Mouse (Mus musculus) embryonic facial prominence, embryonic 11.5 days (tissue): ENCODE data around the gene Gemin8. TPM values are rescaled to one million over a fixed set of nuclear protein-coding genes. Genes with fewer than 3 reads are reported as not detected.

Experiments used
- ATAC-seq: fragments of 200-750 bp; cut with Nextera tagmentation; replicated peaks from 2 replicates; pipeline ENCODE4 v1.8.0; 2017; ENCODE audit warnings: low read depth; ENCODE audit not compliant: insufficient number of reproducible peaks, low FRiP score, low TSS enrichment
- DNase-seq: peaks from one replicate; pipeline ENCODE4 v3.0.0-alpha.2; 2015; ENCODE audit warnings: low spot score
- H3K27ac ChIP-seq: fragments of 300-500 bp; sonication (generic); replicated peaks from 2 replicates; pipeline ENCODE4 v1.5.1; 2014; ENCODE audit warnings: mild to moderate bottlenecking, low read depth, low read length, control low read depth
- H3K27me3 ChIP-seq: fragments of 300-500 bp; sonication (generic); 2 replicates; pipeline ENCODE4 v1.6.1; 2014; ENCODE audit warnings: mild to moderate bottlenecking, low read length, moderate library complexity, mixed read lengths; ENCODE audit not compliant: control insufficient read depth, insufficient read depth
- H3K36me3 ChIP-seq: fragments of 300-500 bp; sonication (generic); replicated peaks from 2 replicates; pipeline ENCODE4 v1.6.1; 2014; ENCODE audit warnings: low read depth, mild to moderate bottlenecking, low read length, moderate library complexity, mixed read lengths; ENCODE audit not compliant: control insufficient read depth, insufficient read depth
- H3K4me1 ChIP-seq: fragments of 300-500 bp; sonication (generic); 2 replicates; pipeline ENCODE4 v1.6.1; 2014; ENCODE audit warnings: low read length, mixed read lengths; ENCODE audit not compliant: control insufficient read depth, insufficient read depth
- H3K4me2 ChIP-seq: fragments of 300-500 bp; sonication (generic); 2 replicates; pipeline ENCODE4 v1.6.1; 2014; ENCODE audit warnings: low read depth, mild to moderate bottlenecking, control low read depth, low read length, moderate library complexity
- H3K4me3 ChIP-seq: fragments of 300-500 bp; sonication (generic); 2 replicates; pipeline ENCODE4 v1.5.1; 2014; ENCODE audit warnings: low read depth, low read length, control low read depth
- H3K9ac ChIP-seq: fragments of 300-500 bp; sonication (generic); replicated peaks from 2 replicates; pipeline ENCODE4 v1.6.1; 2014; ENCODE audit warnings: mild to moderate bottlenecking, control low read depth, low read length
- H3K9me3 ChIP-seq: fragments of 300-500 bp; sonication (generic); replicated peaks from 2 replicates; pipeline ENCODE4 v1.6.1; 2016; ENCODE audit warnings: mild to moderate bottlenecking, low read length, inconsistent platforms, mixed read lengths; ENCODE audit not compliant: control insufficient read depth
- WGBS: fragments of 180-500 bp; shearing (Covaris S2); extraction: QIAGEN DNeasy Blood & Tissue Kit; methylation state at CpG from one replicate; pipeline ENCODE4 v1.1.7; 2014; 5-methylcytosine and 5-hydroxymethylcytosine counted together
- polyA plus RNA-seq: library from polyadenylated mRNA; unstranded; fragments of >200 nt; fragmentation: Nextera tagmentation; extraction: Ambion mirVana; gene quantifications from 2 replicates; pipeline ENCODE4 v1.2.1, GENCODE M21; 2014

Gene Gemin8
- polyA plus RNA-seq, 1 experiment from 2014 or later, result 13.0 TPM

DNA sequence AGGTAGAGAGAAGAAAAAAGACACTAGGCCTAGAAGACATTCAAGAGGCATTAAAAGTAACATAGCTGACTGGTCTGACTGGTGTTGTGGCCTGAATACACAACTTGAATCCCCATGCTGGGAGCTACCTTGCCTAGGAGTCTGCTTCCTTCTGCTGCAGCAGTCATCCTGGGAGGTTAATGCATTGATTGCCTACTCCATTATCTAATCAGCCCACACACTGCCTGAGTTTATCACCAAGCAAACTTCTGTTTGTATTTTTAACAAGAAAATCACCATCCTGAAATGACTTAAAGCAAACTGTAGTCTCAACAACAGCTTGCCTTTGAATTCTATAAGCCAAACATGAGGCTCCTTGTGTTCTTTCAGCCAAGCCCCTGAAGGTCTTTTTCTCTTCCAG, 29.6 kb downstream of the Gemin8 start:
- no peak for DNase-seq
- H3K36me3 ChIP-seq, result no peaks in the 10 kb centered on the region
- no peaks in the 10 kb centered on the region for H3K9me3 ChIP-seq
- ATAC-seq, result no peak
- no peak overlapping the region for H3K4me2 ChIP-seq
- no peak overlapping the region for H3K9ac ChIP-seq
- H3K4me3 ChIP-seq, result no peak overlapping the region
- no peaks in the 10 kb centered on the region for H3K4me1 ChIP-seq
- no peaks in the 10 kb centered on the region for H3K27me3 ChIP-seq
- no peak overlapping the region for H3K27ac ChIP-seq

DNA sequence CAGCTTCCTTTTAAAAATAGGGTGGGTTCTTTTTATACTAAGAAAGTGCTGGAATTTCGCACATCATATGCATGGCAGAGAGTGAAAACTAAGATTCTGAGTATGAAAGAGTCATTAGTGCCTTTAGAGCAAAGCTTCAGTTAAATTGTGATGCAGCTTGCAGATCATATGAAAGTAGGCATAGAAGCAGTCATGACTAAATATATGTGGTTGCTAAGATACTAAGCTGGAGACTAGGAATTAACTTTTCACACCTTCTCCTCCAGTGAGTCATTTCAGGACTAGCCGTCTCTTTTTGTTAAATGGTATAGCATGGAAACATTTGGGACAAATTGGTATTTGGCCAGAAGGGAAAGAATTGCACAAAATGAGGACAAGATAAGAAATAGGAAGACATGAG, 44.3 kb downstream of the Gemin8 start:
- no peaks in the 10 kb centered on the region for H3K36me3 ChIP-seq
- H3K4me3 ChIP-seq, result no peak overlapping the region
- ATAC-seq (no peak), DNase-seq (no peak)
- H3K27ac ChIP-seq, result no peak overlapping the region
- no peaks in the 10 kb centered on the region for H3K27me3 ChIP-seq
- WGBS, result 80% methylated on average over 2 of the region's 2 CpGs
- no peak overlapping the region for H3K4me2 ChIP-seq
- no peaks in the 10 kb centered on the region for H3K4me1 ChIP-seq
- H3K9ac ChIP-seq, result no peak overlapping the region
- no peaks in the 10 kb centered on the region for H3K9me3 ChIP-seq

DNA sequence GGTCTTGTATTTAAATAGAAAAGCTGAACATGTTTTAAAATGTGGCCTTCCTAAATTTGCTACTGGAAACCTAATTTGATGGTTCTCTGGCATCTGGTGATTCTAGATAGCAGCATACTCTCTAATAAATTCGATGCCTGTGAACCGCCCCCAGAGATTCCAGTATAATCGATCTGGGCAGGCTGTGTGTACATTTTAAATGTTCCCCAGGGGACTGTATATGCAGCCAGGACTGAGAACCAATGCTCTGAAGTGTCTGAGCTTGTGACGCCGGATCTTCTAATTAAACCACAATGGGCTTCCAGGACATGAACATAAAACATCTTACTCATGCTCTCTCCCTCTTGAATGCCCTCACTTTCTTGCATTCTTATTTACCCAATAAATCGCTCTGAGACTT, 46.0 kb downstream of the Gemin8 start:
- Histone ChIP-seq H3K36me3 (no peaks in the 10 kb centered on the region), H3K4me2 (no peak overlapping the region), H3K27ac (no peak overlapping the region), H3K9me3 (no peaks in the 10 kb centered on the region), H3K4me1 (no peaks in the 10 kb centered on the region), H3K4me3 (no peak overlapping the region), H3K27me3 (no peaks in the 10 kb centered on the region), H3K9ac (no peak overlapping the region)
- WGBS, result 79% methylated on average over 6 of the region's 6 CpGs
- DNase-seq (no peak), ATAC-seq (no peak)

DNA sequence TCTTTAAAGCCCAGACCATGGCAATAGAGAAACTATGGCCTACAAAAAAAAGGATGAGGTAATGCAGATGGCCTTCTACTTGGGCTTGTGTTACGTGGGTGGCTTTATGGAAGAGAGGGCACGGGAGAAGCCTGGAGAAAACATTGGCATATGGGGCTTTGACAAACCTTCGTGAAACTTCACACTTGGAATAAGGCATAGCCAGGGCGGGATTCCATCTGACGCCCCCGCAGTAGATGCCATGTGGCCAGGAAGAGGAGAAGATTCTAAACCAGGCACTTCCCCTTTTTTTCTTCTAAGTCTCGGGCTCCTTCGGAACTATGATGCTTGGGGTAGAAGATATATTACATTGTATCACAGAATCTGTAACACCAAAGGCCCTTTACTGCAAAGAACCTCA, 46.5 kb downstream of the Gemin8 start:
- no peaks in the 10 kb centered on the region for H3K4me1 ChIP-seq
- WGBS, result 92% methylated on average over 8 of the region's 8 CpGs
- no peak for ATAC-seq
- H3K4me3 ChIP-seq, result no peak overlapping the region
- DNase-seq, result no peak
- H3K27ac ChIP-seq, result no peak overlapping the region
- H3K4me2 ChIP-seq, result no peak overlapping the region
- H3K27me3 ChIP-seq, result no peaks in the 10 kb centered on the region
- H3K36me3 ChIP-seq, result no peaks in the 10 kb centered on the region
- H3K9ac ChIP-seq, result no peak overlapping the region
- no peaks in the 10 kb centered on the region for H3K9me3 ChIP-seq

DNA sequence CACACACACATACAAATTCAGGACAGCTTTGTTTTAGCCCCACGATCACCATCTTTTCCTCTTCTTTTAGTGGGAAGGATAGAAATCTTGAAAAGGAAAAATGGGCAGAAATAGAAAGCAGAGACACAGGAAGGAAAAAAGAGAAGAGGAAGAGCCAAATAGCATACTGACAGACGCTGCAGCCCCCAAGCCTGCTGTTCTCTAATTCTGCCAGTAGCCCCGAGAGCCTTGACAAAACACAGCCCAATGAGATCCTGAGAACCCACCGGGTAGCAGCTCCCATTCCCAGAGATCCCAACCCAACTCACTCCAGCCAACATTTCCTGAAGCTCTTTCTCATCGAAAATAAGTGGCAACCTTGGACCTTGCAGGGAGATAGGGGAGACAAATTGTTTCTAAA, 49.1 kb downstream of the Gemin8 start:
- Histone ChIP-seq H3K9ac (no peak overlapping the region), H3K9me3 (no peaks in the 10 kb centered on the region), H3K36me3 (no peaks in the 10 kb centered on the region), H3K4me1 (no peaks in the 10 kb centered on the region), H3K27me3 (no peaks in the 10 kb centered on the region), H3K4me3 (no peak overlapping the region), H3K4me2 (no peak overlapping the region), H3K27ac (no peak overlapping the region)
- DNase-seq, result no peak
- 65% methylated on average over 5 of the region's 5 CpGs for WGBS
- ATAC-seq, result no peak

DNA sequence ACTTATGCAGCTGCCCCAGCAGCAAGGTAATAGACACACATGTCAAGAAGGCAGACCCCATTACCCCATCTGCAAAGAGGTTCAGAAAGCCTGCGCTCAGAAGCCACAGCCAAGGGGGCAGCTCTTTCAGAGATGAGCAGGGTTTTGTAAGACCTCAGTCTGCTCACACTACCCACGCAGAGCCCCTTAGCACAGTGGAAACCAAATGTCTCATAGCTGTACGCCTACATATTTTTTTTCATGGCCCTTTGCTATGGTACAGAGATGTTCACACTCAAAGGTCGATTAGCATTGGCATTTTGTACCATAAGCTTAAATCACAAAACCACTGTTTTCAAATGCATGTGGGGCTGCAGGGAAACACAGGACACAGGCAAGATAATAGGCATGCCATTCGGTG, 56.6 kb downstream of the Gemin8 start:
- DNase-seq (no peak), ATAC-seq (no peak)
- Histone ChIP-seq H3K27ac (no peak overlapping the region), H3K9ac (no peak overlapping the region), H3K4me3 (no peak overlapping the region), H3K4me2 (no peak overlapping the region), H3K4me1 (no peaks in the 10 kb centered on the region), H3K27me3 (no peaks in the 10 kb centered on the region), H3K9me3 (no peaks in the 10 kb centered on the region), H3K36me3 (no peaks in the 10 kb centered on the region)
- 83% methylated on average over 5 of the region's 5 CpGs for WGBS

DNA sequence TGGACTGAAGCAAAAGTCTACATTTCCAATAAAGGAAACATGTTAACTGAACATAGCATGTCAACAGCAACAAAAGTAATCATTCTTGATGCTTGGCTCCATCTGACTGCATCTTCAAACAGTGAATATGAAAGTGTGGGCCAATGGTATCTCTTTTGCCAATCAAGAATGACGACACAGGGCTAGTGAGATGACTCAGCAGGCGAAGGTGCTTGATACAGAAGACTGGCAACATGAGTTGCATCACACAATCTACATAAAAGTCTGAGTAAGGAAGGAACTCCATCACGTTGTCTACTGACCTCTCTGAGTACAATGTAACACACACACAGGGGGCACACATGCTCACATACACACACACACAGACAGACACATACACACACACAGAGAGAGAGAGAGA, 59.5 kb downstream of the Gemin8 start:
- Histone ChIP-seq H3K27me3 (no peaks in the 10 kb centered on the region), H3K9me3 (no peaks in the 10 kb centered on the region), H3K9ac (no peak overlapping the region), H3K4me2 (no peak overlapping the region), H3K27ac (no peak overlapping the region), H3K4me3 (no peak overlapping the region), H3K4me1 (no peaks in the 10 kb centered on the region), H3K36me3 (no peaks in the 10 kb centered on the region)
- no peak for DNase-seq
- WGBS, result 67% methylated on average over 3 of the region's 3 CpGs
- ATAC-seq, result no peak

DNA sequence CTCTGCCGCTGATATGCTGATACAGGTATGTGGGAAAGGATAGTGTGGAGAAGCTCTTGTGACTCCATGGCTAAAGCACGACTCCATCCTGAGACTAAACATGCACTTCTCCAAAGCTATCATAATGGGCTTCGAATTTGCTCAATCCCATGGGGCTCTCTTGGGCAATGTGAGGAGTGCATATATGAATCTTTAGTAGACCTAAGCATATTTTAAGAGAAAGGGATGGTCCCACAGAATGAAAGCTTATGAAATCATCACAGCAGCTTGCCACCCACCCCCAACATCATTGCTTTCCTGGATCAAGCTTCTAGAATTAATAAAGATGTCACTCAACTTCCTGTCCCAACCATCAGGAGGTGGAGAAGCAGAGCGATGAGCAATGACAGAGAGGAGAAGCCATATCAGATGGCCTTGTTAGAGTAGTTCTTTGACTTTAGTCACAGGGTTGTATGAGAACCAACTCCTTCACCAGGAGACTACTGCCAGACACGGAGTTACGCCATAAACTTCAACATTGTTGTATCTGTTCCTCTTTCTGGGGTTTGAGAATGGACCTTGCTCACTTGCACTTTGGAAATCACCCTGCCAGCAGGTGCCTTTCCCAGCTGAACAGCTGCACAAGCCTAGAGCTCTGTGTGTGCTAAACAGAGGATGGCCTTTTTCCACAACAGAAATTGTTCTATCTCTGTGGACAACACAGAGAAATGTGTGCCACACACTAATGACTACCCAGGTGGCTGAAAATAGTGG, 60.4 kb downstream of the Gemin8 start:
- Histone ChIP-seq H3K27me3 (no peaks in the 10 kb centered on the region), H3K9ac (no peak overlapping the region), H3K9me3 (no peaks in the 10 kb centered on the region), H3K27ac (no peak overlapping the region), H3K4me1 (no peaks in the 10 kb centered on the region), H3K36me3 (no peaks in the 10 kb centered on the region), H3K4me2 (no peak overlapping the region), H3K4me3 (no peak overlapping the region)
- WGBS, result 83% methylated on average over 6 of the region's 6 CpGs
- DNase-seq, result no peak
- ATAC-seq, result no peak
